Mouse (Mus musculus) CH12.LX (cell line): ENCODE data around the gene Fndc9. TPM values are rescaled to one million over a fixed set of nuclear protein-coding genes. Genes with fewer than 3 reads are reported as not detected.

ENCODE experiments used
- DNase-seq: peaks from one replicate; pipeline ENCODE4 v3.0.0-alpha.2; 2013; ENCODE audit errors: extremely low read depth
- H3K27ac ChIP-seq: 2 replicates; pipeline ENCODE4 v1.5.1; 2012; ENCODE audit warnings: low read depth, mild to moderate bottlenecking, control low read depth, moderate library complexity; ENCODE audit not compliant: insufficient read depth
- H3K27me3 ChIP-seq: replicated peaks from 2 replicates; pipeline ENCODE3; 2012; ENCODE audit warnings: inconsistent platforms
- H3K36me3 ChIP-seq, 2 experiments: replicated peaks in 1 of 2; 2 replicates each; pipeline versions ENCODE3 to v1.6.1; 2012; ENCODE audit warnings: inconsistent platforms in 1 of 2, low read length in 1 of 2, mild to moderate bottlenecking in 1 of 2, mixed read lengths in 1 of 2, moderate library complexity in 1 of 2; ENCODE audit not compliant: control insufficient read depth in 1 of 2, insufficient read depth in 1 of 2
- H3K4me1 ChIP-seq, 2 experiments: 2 replicates each; pipeline ENCODE4 v1.6.1; 2012; ENCODE audit warnings: inconsistent platforms in 1 of 2, moderate library complexity in 1 of 2; ENCODE audit not compliant: insufficient read depth in 2 of 2, control insufficient read depth in 1 of 2
- H3K4me2 ChIP-seq: 2 replicates; pipeline ENCODE4 v1.6.1; 2012; ENCODE audit warnings: low read depth, mild to moderate bottlenecking, control low read depth; ENCODE audit not compliant: poor library complexity, insufficient read depth, severe bottlenecking
- H3K4me3 ChIP-seq, 3 experiments: fragments of 150-350 bp in 1 of 3; sonication (generic) in 1 of 3; replicated peaks in 1 of 3; 2 replicates each; pipeline versions ENCODE3 to v1.5.1; 2011 to 2012; ENCODE audit warnings: low read depth in 2 of 3, low read length in 2 of 3, mild to moderate bottlenecking in 2 of 3, moderate library complexity in 2 of 3, control low read depth in 1 of 3, improper control_type of control experiment in 1 of 3, inconsistent platforms in 1 of 3, mixed read lengths in 1 of 3; ENCODE audit not compliant: poor library complexity in 1 of 3
- H3K79me2 ChIP-seq: replicated peaks from 2 replicates; pipeline ENCODE4 v1.6.1; 2012; ENCODE audit warnings: mild to moderate bottlenecking, moderate library complexity; ENCODE audit not compliant: control insufficient read depth, poor library complexity, insufficient read depth, severe bottlenecking; ENCODE audit errors: extremely low read depth
- H3K9ac ChIP-seq: 2 replicates; pipeline ENCODE4 v1.6.1; 2012; ENCODE audit warnings: low read depth, mild to moderate bottlenecking, control low read depth, moderate library complexity; ENCODE audit not compliant: insufficient read depth
- H3K9me3 ChIP-seq: replicated peaks from 2 replicates; pipeline ENCODE3; 2012; ENCODE audit warnings: low read length, inconsistent platforms, mixed read lengths
- BHLHE40 ChIP-seq: IDR thresholded peaks from 2 replicates; pipeline ENCODE4 v1.6.1; 2011; ENCODE audit warnings: mild to moderate bottlenecking, low read depth, low read length, improper control_type of control experiment
- CHD1 ChIP-seq: IDR thresholded peaks from 2 replicates; pipeline ENCODE4 v1.6.1; 2012; ENCODE audit warnings: low read depth, low read length, improper control_type of control experiment, inconsistent platforms
- CHD2 ChIP-seq: IDR thresholded peaks from 2 replicates; pipeline ENCODE4 v1.6.1; 2011; ENCODE audit warnings: low read length, improper control_type of control experiment
- CTCF ChIP-seq, 2 experiments: IDR thresholded peaks in 1 of 2; conservative IDR thresholded peaks in 1 of 2; 2 replicates each; pipeline ENCODE4 v1.5.1; 2011 to 2012; ENCODE audit warnings: low read depth in 2 of 2, low read length in 2 of 2, improper control_type of control experiment in 1 of 2, inconsistent platforms in 1 of 2, mild to moderate bottlenecking in 1 of 2, moderate library complexity in 1 of 2
- E2F4 ChIP-seq: IDR thresholded peaks from 2 replicates; pipeline ENCODE4 v1.6.1; 2011; ENCODE audit warnings: low read depth, low read length, improper control_type of control experiment; ENCODE audit not compliant: insufficient replicate concordance
- ELF1 ChIP-seq: IDR thresholded peaks from 2 replicates; pipeline ENCODE4 v1.6.1; 2014; ENCODE audit warnings: low read depth, mild to moderate bottlenecking, inconsistent platforms, low read length, improper control_type of control experiment
- EP300 ChIP-seq: IDR thresholded peaks from 2 replicates; pipeline ENCODE4 v1.6.1; 2011; ENCODE audit warnings: low read length, improper control_type of control experiment
- ETS1 ChIP-seq: conservative IDR thresholded peaks from 2 replicates; pipeline ENCODE4 v1.6.1; 2012; ENCODE audit warnings: low read depth, mild to moderate bottlenecking, inconsistent platforms, low read length, improper control_type of control experiment, moderate library complexity
- GABPA ChIP-seq: IDR thresholded peaks from 2 replicates; pipeline ENCODE4 v1.6.1; 2012; ENCODE audit warnings: low read depth, low read length, improper control_type of control experiment, inconsistent platforms; ENCODE audit not compliant: insufficient replicate concordance
- HCFC1 ChIP-seq: IDR thresholded peaks from 2 replicates; pipeline ENCODE4 v1.6.1; 2012; ENCODE audit warnings: low read depth, mild to moderate bottlenecking, inconsistent platforms, low read length, improper control_type of control experiment
- IRF4 ChIP-seq: IDR thresholded peaks from 2 replicates; pipeline ENCODE4 v1.6.1; 2014; ENCODE audit warnings: low read depth, mild to moderate bottlenecking, inconsistent platforms, low read length, improper control_type of control experiment
- JUN ChIP-seq: IDR thresholded peaks from 2 replicates; pipeline ENCODE4 v1.6.1; 2011; ENCODE audit warnings: low read depth, mild to moderate bottlenecking, low read length, improper control_type of control experiment, moderate library complexity; ENCODE audit not compliant: insufficient read depth
- JUND ChIP-seq: conservative IDR thresholded peaks from 2 replicates; pipeline ENCODE4 v1.6.1; 2011; ENCODE audit warnings: low read depth, low read length, improper control_type of control experiment
- KAT2A ChIP-seq: IDR thresholded peaks from 2 replicates; pipeline ENCODE4 v1.6.1; 2012; ENCODE audit warnings: low read length, improper control_type of control experiment, inconsistent platforms; ENCODE audit not compliant: insufficient replicate concordance
- MAFK ChIP-seq: IDR thresholded peaks from 2 replicates; pipeline ENCODE4 v1.6.1; 2011; ENCODE audit warnings: low read length, improper control_type of control experiment; ENCODE audit not compliant: insufficient replicate concordance
- MAX ChIP-seq: IDR thresholded peaks from 2 replicates; pipeline ENCODE4 v1.6.1; 2011; ENCODE audit warnings: low read length, improper control_type of control experiment
- MAZ ChIP-seq: IDR thresholded peaks from 2 replicates; pipeline ENCODE4 v1.6.1; 2012; ENCODE audit warnings: low read depth, mild to moderate bottlenecking, inconsistent platforms, low read length, improper control_type of control experiment, moderate library complexity
- MEF2A ChIP-seq: IDR thresholded peaks from 2 replicates; pipeline ENCODE4 v1.6.1; 2014; ENCODE audit warnings: low read depth, mild to moderate bottlenecking, inconsistent platforms, low read length, improper control_type of control experiment, borderline replicate concordance
- MXI1 ChIP-seq: IDR thresholded peaks from 2 replicates; pipeline ENCODE4 v1.6.1; 2011; ENCODE audit warnings: mild to moderate bottlenecking, low read depth, low read length, improper control_type of control experiment
- MYC ChIP-seq: IDR thresholded peaks from 2 replicates; pipeline ENCODE4 v1.6.1; 2011; ENCODE audit warnings: low read depth, mild to moderate bottlenecking, improper control_type of control experiment, low read length
- NELFE ChIP-seq: IDR thresholded peaks from 2 replicates; pipeline ENCODE4 v1.6.1; 2011; ENCODE audit warnings: low read depth, low read length, improper control_type of control experiment
- NRF1 ChIP-seq: IDR thresholded peaks from 2 replicates; pipeline ENCODE4 v1.6.1; 2014; ENCODE audit warnings: low read depth, mild to moderate bottlenecking, inconsistent platforms, low read length, improper control_type of control experiment, moderate library complexity
- PAX5 ChIP-seq: IDR thresholded peaks from 2 replicates; pipeline ENCODE4 v1.6.1; 2012; ENCODE audit warnings: low read length, inconsistent platforms, mixed read lengths
- POLR2A ChIP-seq: IDR thresholded peaks from 2 replicates; pipeline ENCODE4 v1.6.1; 2011; ENCODE audit warnings: low read depth, mild to moderate bottlenecking, improper control_type of control experiment, low read length
- POLR2AphosphoS2 ChIP-seq: IDR thresholded peaks from 2 replicates; pipeline ENCODE4 v1.6.1; 2011; ENCODE audit warnings: low read depth, low read length, improper control_type of control experiment
- RAD21 ChIP-seq: IDR thresholded peaks from 2 replicates; pipeline ENCODE4 v1.6.1; 2011; ENCODE audit warnings: low read depth, mild to moderate bottlenecking, low read length, improper control_type of control experiment, moderate library complexity
- RCOR1 ChIP-seq: conservative IDR thresholded peaks from 2 replicates; pipeline ENCODE4 v1.6.1; 2012; ENCODE audit warnings: low read depth, mild to moderate bottlenecking, inconsistent platforms, low read length, improper control_type of control experiment
- SIN3A ChIP-seq: IDR thresholded peaks from 2 replicates; pipeline ENCODE4 v1.6.1; 2012; ENCODE audit warnings: low read length, improper control_type of control experiment, inconsistent platforms
- SMC3 ChIP-seq: IDR thresholded peaks from 2 replicates; pipeline ENCODE4 v1.6.1; 2011; ENCODE audit warnings: low read depth, low read length, improper control_type of control experiment
- TBP ChIP-seq: conservative IDR thresholded peaks from 2 replicates; pipeline ENCODE4 v1.6.1; 2011; ENCODE audit warnings: low read depth, low read length, improper control_type of control experiment
- TCF12 ChIP-seq: IDR thresholded peaks from 2 replicates; pipeline ENCODE4 v1.6.1; 2014; ENCODE audit warnings: low read depth, mild to moderate bottlenecking, inconsistent platforms, low read length, improper control_type of control experiment
- UBTF ChIP-seq: IDR thresholded peaks from 2 replicates; pipeline ENCODE4 v1.6.1; 2012; ENCODE audit warnings: low read depth, mild to moderate bottlenecking, inconsistent platforms, low read length, improper control_type of control experiment, moderate library complexity
- USF1 ChIP-seq: IDR thresholded peaks from 2 replicates; pipeline ENCODE4 v1.6.1; 2014; ENCODE audit warnings: low read depth, mild to moderate bottlenecking, inconsistent platforms, low read length, improper control_type of control experiment
- USF2 ChIP-seq: conservative IDR thresholded peaks from 2 replicates; pipeline ENCODE4 v1.6.1; 2011; ENCODE audit warnings: low read depth, low read length, improper control_type of control experiment
- ZC3H11A ChIP-seq: IDR thresholded peaks from 2 replicates; pipeline ENCODE4 v1.6.1; 2012; ENCODE audit warnings: low read depth, mild to moderate bottlenecking, inconsistent platforms, low read length, improper control_type of control experiment
- ZKSCAN1 ChIP-seq: IDR thresholded peaks from 2 replicates; pipeline ENCODE4 v1.6.1; 2012; ENCODE audit warnings: low read depth, inconsistent platforms, low read length, improper control_type of control experiment, borderline replicate concordance
- ZMIZ1 ChIP-seq: IDR thresholded peaks from 2 replicates; pipeline ENCODE4 v1.6.1; 2012; ENCODE audit warnings: low read depth, mild to moderate bottlenecking, inconsistent platforms, low read length, improper control_type of control experiment
- ZNF384 ChIP-seq: IDR thresholded peaks from 2 replicates; pipeline ENCODE4 v1.6.1; 2012; ENCODE audit warnings: low read depth, low read length, improper control_type of control experiment, inconsistent platforms
- dilution Hi-C: fragments of 300-500 bp; cut with MboI; formaldehyde crosslinking; loops from 2 replicates; pipeline ENCODE4 v1.14.3; 2020; ENCODE audit warnings: low sequenced_read_pairs; ENCODE audit not compliant: extremely low pct_unique_long_range_greater_than_20kb, extremely low pct_ligation_motif_present
- in situ Hi-C: fragments of 300-500 bp; cut with MboI; formaldehyde crosslinking; loops from 3 replicates; pipeline ENCODE4 v1.14.3; 2019; ENCODE audit warnings: low sequenced_read_pairs, low pct_ligation_motif_present, low pct_unique_long_range_greater_than_20kb, mixed read lengths
- polyA plus RNA-seq: library from polyadenylated mRNA; unstranded; fragments of >175 nt; gene quantifications from 2 replicates; pipeline ENCODE4 v1.2.1, GENCODE M21; 2012; ENCODE audit warnings: low read depth; ENCODE audit not compliant: insufficient read length
- total RNA-seq, 2 experiments: library from RNA; depleted of rRNA; stranded (reverse); fragments of 300-350 nt in 1 of 2; fragments of >200 nt in 1 of 2; gene quantifications; 2 replicates each; pipeline ENCODE4 v1.2.3; 2012 to 2014

Gene Fndc9
- total and polyA plus RNA-seq, 3 experiments = 3.9 to 12.1 TPM; not detected in 1

DNA sequence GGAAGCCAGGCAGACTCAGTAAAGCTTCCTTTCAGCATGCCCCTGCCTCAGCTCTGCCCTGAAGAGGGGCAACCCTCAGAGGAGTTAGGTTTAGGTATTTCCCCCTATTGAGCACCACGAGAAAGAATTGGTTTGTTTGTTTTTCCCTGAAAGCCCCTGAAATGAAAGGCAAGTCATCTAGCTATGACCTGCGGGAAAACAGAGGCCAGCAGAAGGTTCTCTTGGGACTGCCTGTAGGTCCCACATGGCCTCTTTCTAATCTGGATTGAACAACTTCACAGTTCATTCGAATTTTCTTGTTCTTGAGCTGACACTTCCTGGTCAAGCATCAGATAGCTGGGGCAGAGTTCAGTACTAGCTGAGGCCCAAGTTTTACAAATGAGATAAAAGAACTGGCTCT is 23.5 kb upstream of the Fndc9 start:
- Histone ChIP-seq H3K36me3 (peaks cover 74 to 100% of the 10 kb centered on the region in 2 experiments), H3K27ac (peak overlapping the region; percentile 52; the same call in 1 of the 2 replicates), H3K9ac (no peak overlapping the region), H3K9me3 (no peaks in the 10 kb centered on the region), H3K27me3 (no peaks in the 10 kb centered on the region), H3K4me1 (peaks cover 7 to 42% of the 10 kb centered on the region in 2 experiments), H3K79me2 (no peaks in the 10 kb centered on the region), H3K4me3 (no peak overlapping the region), H3K4me2 (no peak overlapping the region)
- in situ Hi-C loops = loop anchor here (10.0 kb wide), 1 partner anchor 257 kb away; the partner anchor contains the start of gene Thg1l
- dilution Hi-C loops = no loop called here
- TF ChIP-seq HCFC1 = no peak
- TF ChIP-seq CHD1 = no peak
- no peak for TF ChIP-seq JUN
- TF ChIP-seq ZMIZ1 = peak; percentile 39; the same call in 1 of the 2 replicates
- no peak for TF ChIP-seq CHD2
- TF ChIP-seq ZC3H11A = no peak
- TF ChIP-seq GABPA = no peak
- TF ChIP-seq ETS1 = peak; percentile 58
- no peak for TF ChIP-seq ZNF384
- TF ChIP-seq MAZ = 0 out of 2 replicates have a peak, but pooled peaks have one; percentile 51
- TF ChIP-seq RCOR1 = no peak
- TF ChIP-seq ELF1 = peak; percentile 70
- no peak; the same call in 1 of the 2 replicates for TF ChIP-seq MXI1
- TF ChIP-seq NELFE = no peak
- TF ChIP-seq BHLHE40 = peak; percentile 60
- TF ChIP-seq ZKSCAN1 = no peak
- no peak for TF ChIP-seq SIN3A
- TF ChIP-seq EP300 = peak; percentile 51; the same call in 1 of the 2 replicates
- TF ChIP-seq KAT2A = 0 out of 2 replicates have a peak, but pooled peaks have one; percentile 42
- TF ChIP-seq MEF2A = peak; percentile 67; the same call in 1 of the 2 replicates
- TF ChIP-seq CTCF (conservative IDR thresholded peaks at IDR 0.05 in 1 of 2, IDR thresholded peaks at IDR 0.05 in 1 of 2; ENCODE audit: low read depth in 2 of 2, low read length in 2 of 2) = no peak
- no peak for TF ChIP-seq UBTF
- TF ChIP-seq IRF4 = peak; percentile 84
- no peak for TF ChIP-seq USF2
- no peak; the same call in 1 of the 2 replicates for TF ChIP-seq JUND
- TF ChIP-seq MAFK = 0 out of 2 replicates have a peak, but pooled peaks have one; percentile 20
- TF ChIP-seq MAX = no peak
- no peak for TF ChIP-seq PAX5
- TF ChIP-seq TCF12 = peak; percentile 52; the same call in 1 of the 2 replicates
- TF ChIP-seq MYC = no peak
- no peak for TF ChIP-seq USF1
- no peak; the same call in 1 of the 2 replicates for TF ChIP-seq SMC3
- TF ChIP-seq NRF1 = no peak
- no peak for TF ChIP-seq RAD21
- no peak for TF ChIP-seq E2F4
- no peak for TF ChIP-seq POLR2A
- no peak for TF ChIP-seq POLR2AphosphoS2
- no peak for TF ChIP-seq TBP
- peak; percentile 65 for DNase-seq
